Mouse (Mus musculus): ENCODE measurements at regions not wholly inside any gene's neighbourhood (a gene's known extent, or its start where the extent isn't known, plus 50 kb on each side); places are given as distances from the start of the nearest gene placed in this dataset.

- Histone ChIP-seq H3K9ac (no peak overlapping the region), H3K4me1 (replicated peaks) (no peaks in the 10 kb centered on the region), H3K9me3 (no peaks in the 10 kb centered on the region), H3K27me3 (no peaks in the 10 kb centered on the region), H3K27ac (replicated peaks) (no peak overlapping the region), H3K4me2 (no peak overlapping the region), H3K4me3 (no peak overlapping the region), H3K36me3 (no peaks in the 10 kb centered on the region)
- WGBS, result 87% methylated on average over 2 of the region's 2 CpGs
- no peak for ATAC-seq (ENCODE audit: low FRiP score, low read depth)
Observed at GRCm38 (mm10) chr2:146593291-146593690, 81.1 kb upstream of the Ralgapa2 start.

- Histone ChIP-seq H3K4me1 (replicated peaks) (no peaks in the 10 kb centered on the region), H3K27me3 (no peaks in the 10 kb centered on the region), H3K4me3 (no peak overlapping the region), H3K4me2 (no peak overlapping the region), H3K27ac (replicated peaks) (no peak overlapping the region), H3K36me3 (no peaks in the 10 kb centered on the region), H3K9ac (no peak overlapping the region), H3K9me3 (no peaks in the 10 kb centered on the region)
- no peak for ATAC-seq (ENCODE audit: low FRiP score, low read depth)
- 55% methylated on average over 4 of the region's 4 CpGs for WGBS
Observed at GRCm38 (mm10) chr2:146594212-146594611, 82.1 kb upstream of the Ralgapa2 start.

- Histone ChIP-seq H3K36me3 (no peaks in the 10 kb centered on the region), H3K4me3 (no peak overlapping the region), H3K27ac (replicated peaks) (no peak overlapping the region), H3K4me2 (no peak overlapping the region), H3K9ac (no peak overlapping the region), H3K27me3 (no peaks in the 10 kb centered on the region), H3K9me3 (no peaks in the 10 kb centered on the region), H3K4me1 (replicated peaks) (no peaks in the 10 kb centered on the region)
- WGBS, result 85% methylated on average over 2 of the region's 2 CpGs
- no peak for ATAC-seq (ENCODE audit: low FRiP score, low read depth)
Observed at GRCm38 (mm10) chr2:146595673-146596072, 83.5 kb upstream of the Ralgapa2 start.

- H3K36me3 ChIP-seq, result no peaks in the 10 kb centered on the region
- H3K4me3 ChIP-seq, result no peak overlapping the region
- H3K27me3 ChIP-seq, result no peaks in the 10 kb centered on the region
- H3K9me3 ChIP-seq, result no peaks in the 10 kb centered on the region
- ATAC-seq (ENCODE audit: low FRiP score, low read depth), result no peak
- no peak overlapping the region for H3K4me2 ChIP-seq
- no peak overlapping the region for H3K27ac ChIP-seq (replicated peaks)
- no peaks in the 10 kb centered on the region for H3K4me1 ChIP-seq (replicated peaks)
- no peak overlapping the region for H3K9ac ChIP-seq
Observed at GRCm38 (mm10) chr2:146606170-146606569, 94.0 kb upstream of the Ralgapa2 start.

- H3K9me3 ChIP-seq, result no peaks in the 10 kb centered on the region
- 95% methylated on average over 2 of the region's 2 CpGs for WGBS
- peaks cover 5% of the 10 kb centered on the region for H3K4me1 ChIP-seq (replicated peaks)
- no peaks in the 10 kb centered on the region for H3K36me3 ChIP-seq
- no peak for ATAC-seq (ENCODE audit: low FRiP score, low read depth)
- no peak overlapping the region for H3K9ac ChIP-seq
- no peaks in the 10 kb centered on the region for H3K27me3 ChIP-seq
- no peak overlapping the region for H3K4me2 ChIP-seq
- no peak overlapping the region for H3K4me3 ChIP-seq
- no peak overlapping the region for H3K27ac ChIP-seq (replicated peaks)
Observed at GRCm38 (mm10) chr2:146610896-146611295, 98.8 kb upstream of the Ralgapa2 start.

- Histone ChIP-seq H3K9ac (no peak overlapping the region), H3K4me2 (no peak overlapping the region), H3K36me3 (no peaks in the 10 kb centered on the region), H3K4me1 (replicated peaks) (peaks cover 5% of the 10 kb centered on the region), H3K27ac (replicated peaks) (no peak overlapping the region), H3K9me3 (no peaks in the 10 kb centered on the region), H3K27me3 (no peaks in the 10 kb centered on the region), H3K4me3 (no peak overlapping the region)
- peak; percentile 40; the same call in 1 of the 2 replicates for ATAC-seq (ENCODE audit: low FRiP score, low read depth)
- 39% methylated on average over 6 of the region's 6 CpGs for WGBS
Observed at GRCm38 (mm10) chr2:146611886-146612521, 99.9 kb upstream of the Ralgapa2 start.

GRCm38 (mm10) chr2:146612522-146613288 is 100.6 kb upstream of the Ralgapa2 start:
- Histone ChIP-seq H3K9ac (no peak overlapping the region), H3K9me3 (no peaks in the 10 kb centered on the region), H3K27ac (replicated peaks) (no peak overlapping the region), H3K27me3 (no peaks in the 10 kb centered on the region), H3K4me1 (replicated peaks) (peaks cover 5% of the 10 kb centered on the region), H3K4me2 (peak overlapping the region; percentile 59), H3K36me3 (no peaks in the 10 kb centered on the region), H3K4me3 (peak overlapping the region; percentile 25; the same call in 1 of the 2 replicates)
- 9% methylated on average over 20 of the region's 20 CpGs for whole genome bisulfite sequencing
- peak; percentile 36 for ATAC-seq (ENCODE audit: low FRiP score, low read depth)

GRCm38 (mm10) chr2:146621167-146621566 is 109.0 kb upstream of the Ralgapa2 start:
- no peaks in the 10 kb centered on the region for H3K36me3 ChIP-seq
- ATAC-seq (ENCODE audit: low FRiP score, low read depth), result peak; percentile 65; the same call in 1 of the 2 replicates
- WGBS, result 22% methylated on average over 5 of the region's 5 CpGs
- H3K9me3 ChIP-seq, result no peaks in the 10 kb centered on the region
- peaks cover 33% of the 10 kb centered on the region for H3K27me3 ChIP-seq
- no peak overlapping the region for H3K27ac ChIP-seq (replicated peaks)
- H3K9ac ChIP-seq, result no peak overlapping the region
- no peak overlapping the region for H3K4me2 ChIP-seq
- no peak overlapping the region for H3K4me3 ChIP-seq
- no peaks in the 10 kb centered on the region for H3K4me1 ChIP-seq (replicated peaks)

- H3K9ac ChIP-seq, result no peak overlapping the region
- H3K36me3 ChIP-seq, result no peaks in the 10 kb centered on the region
- H3K4me2 ChIP-seq, result no peak overlapping the region
- 90% methylated on average over 1 of the region's 1 CpGs for WGBS
- H3K4me1 ChIP-seq (replicated peaks), result no peaks in the 10 kb centered on the region
- H3K27me3 ChIP-seq, result peaks cover 37% of the 10 kb centered on the region
- no peak for ATAC-seq (ENCODE audit: low FRiP score, low read depth)
- H3K4me3 ChIP-seq, result no peak overlapping the region
- H3K27ac ChIP-seq (replicated peaks), result no peak overlapping the region
- no peaks in the 10 kb centered on the region for H3K9me3 ChIP-seq
Observed at GRCm38 (mm10) chr2:146623052-146623451, 110.9 kb upstream of the Ralgapa2 start.

GRCm38 (mm10) chr2:146624207-146624606 is 112.1 kb upstream of the Ralgapa2 start:
- peaks cover 33% of the 10 kb centered on the region for H3K27me3 ChIP-seq
- WGBS, result 48% methylated on average over 5 of the region's 5 CpGs
- H3K27ac ChIP-seq (replicated peaks), result no peak overlapping the region
- H3K4me1 ChIP-seq (replicated peaks), result no peaks in the 10 kb centered on the region
- H3K9ac ChIP-seq, result no peak overlapping the region
- no peak for ATAC-seq (ENCODE audit: low FRiP score, low read depth)
- H3K4me2 ChIP-seq, result no peak overlapping the region
- no peak overlapping the region for H3K4me3 ChIP-seq
- H3K9me3 ChIP-seq, result no peaks in the 10 kb centered on the region
- H3K36me3 ChIP-seq, result no peaks in the 10 kb centered on the region

GRCm38 (mm10) chr2:146625166-146625751 is 113.1 kb upstream of the Ralgapa2 start:
- H3K27me3 ChIP-seq, result peaks cover 30% of the 10 kb centered on the region
- no peak overlapping the region for H3K27ac ChIP-seq (replicated peaks)
- H3K4me2 ChIP-seq, result no peak overlapping the region
- H3K9ac ChIP-seq, result no peak overlapping the region
- H3K9me3 ChIP-seq, result no peaks in the 10 kb centered on the region
- 48% methylated on average over 5 of the region's 5 CpGs for WGBS
- ATAC-seq (ENCODE audit: low FRiP score, low read depth), result no peak
- H3K36me3 ChIP-seq, result no peaks in the 10 kb centered on the region
- H3K4me3 ChIP-seq, result no peak overlapping the region
- no peaks in the 10 kb centered on the region for H3K4me1 ChIP-seq (replicated peaks)

- Histone ChIP-seq H3K36me3 (no peaks in the 10 kb centered on the region), H3K4me2 (no peak overlapping the region), H3K4me3 (no peak overlapping the region), H3K27ac (replicated peaks) (no peak overlapping the region), H3K9ac (no peak overlapping the region), H3K27me3 (peaks cover 31% of the 10 kb centered on the region), H3K4me1 (replicated peaks) (no peaks in the 10 kb centered on the region), H3K9me3 (no peaks in the 10 kb centered on the region)
- WGBS, result 83% methylated on average over 1 of the region's 1 CpGs
- ATAC-seq (ENCODE audit: low FRiP score, low read depth), result no peak
Observed at GRCm38 (mm10) chr2:146626531-146626930, 114.4 kb upstream of the Ralgapa2 start.
